Mouse (Mus musculus) embryonic facial prominence, embryonic 11.5 days (tissue): ENCODE results near the gene Adam34. TPM values are rescaled to one million over a fixed set of nuclear protein-coding genes. Genes with fewer than 3 reads are reported as not detected.
"Not testable (repeated sequence)": the region's sequence is repeated elsewhere in the genome, so short reads cannot be mapped to it uniquely, and the experiment has no call there.

Experiments
- ATAC-seq: fragments of 200-750 bp; cut with Nextera tagmentation; replicated peaks from 2 replicates; pipeline ENCODE4 v1.8.0; 2017; ENCODE audit warnings: low read depth; ENCODE audit not compliant: insufficient number of reproducible peaks, low FRiP score, low TSS enrichment
- DNase-seq: peaks from one replicate; pipeline ENCODE4 v3.0.0-alpha.2; 2015; ENCODE audit warnings: low spot score
- H3K27ac ChIP-seq: fragments of 300-500 bp; sonication (generic); replicated peaks from 2 replicates; pipeline ENCODE4 v1.5.1; 2014; ENCODE audit warnings: mild to moderate bottlenecking, low read depth, low read length, control low read depth
- H3K27me3 ChIP-seq: fragments of 300-500 bp; sonication (generic); 2 replicates; pipeline ENCODE4 v1.6.1; 2014; ENCODE audit warnings: mild to moderate bottlenecking, low read length, moderate library complexity, mixed read lengths; ENCODE audit not compliant: control insufficient read depth, insufficient read depth
- H3K36me3 ChIP-seq: fragments of 300-500 bp; sonication (generic); replicated peaks from 2 replicates; pipeline ENCODE4 v1.6.1; 2014; ENCODE audit warnings: low read depth, mild to moderate bottlenecking, low read length, moderate library complexity, mixed read lengths; ENCODE audit not compliant: control insufficient read depth, insufficient read depth
- H3K4me1 ChIP-seq: fragments of 300-500 bp; sonication (generic); 2 replicates; pipeline ENCODE4 v1.6.1; 2014; ENCODE audit warnings: low read length, mixed read lengths; ENCODE audit not compliant: control insufficient read depth, insufficient read depth
- H3K4me2 ChIP-seq: fragments of 300-500 bp; sonication (generic); 2 replicates; pipeline ENCODE4 v1.6.1; 2014; ENCODE audit warnings: low read depth, mild to moderate bottlenecking, control low read depth, low read length, moderate library complexity
- H3K4me3 ChIP-seq: fragments of 300-500 bp; sonication (generic); 2 replicates; pipeline ENCODE4 v1.5.1; 2014; ENCODE audit warnings: low read depth, low read length, control low read depth
- H3K9ac ChIP-seq: fragments of 300-500 bp; sonication (generic); replicated peaks from 2 replicates; pipeline ENCODE4 v1.6.1; 2014; ENCODE audit warnings: mild to moderate bottlenecking, control low read depth, low read length
- H3K9me3 ChIP-seq: fragments of 300-500 bp; sonication (generic); replicated peaks from 2 replicates; pipeline ENCODE4 v1.6.1; 2016; ENCODE audit warnings: mild to moderate bottlenecking, low read length, inconsistent platforms, mixed read lengths; ENCODE audit not compliant: control insufficient read depth
- WGBS: fragments of 180-500 bp; shearing (Covaris S2); extraction: QIAGEN DNeasy Blood & Tissue Kit; methylation state at CpG from one replicate; pipeline ENCODE4 v1.1.7; 2014; 5-methylcytosine and 5-hydroxymethylcytosine counted together
- polyA plus RNA-seq: library from polyadenylated mRNA; unstranded; fragments of >200 nt; fragmentation: Nextera tagmentation; extraction: Ambion mirVana; gene quantifications from 2 replicates; pipeline ENCODE4 v1.2.1, GENCODE M21; 2014

Adam34 gene
- polyA plus RNA-seq: not detected in 2 replicates

DNA sequence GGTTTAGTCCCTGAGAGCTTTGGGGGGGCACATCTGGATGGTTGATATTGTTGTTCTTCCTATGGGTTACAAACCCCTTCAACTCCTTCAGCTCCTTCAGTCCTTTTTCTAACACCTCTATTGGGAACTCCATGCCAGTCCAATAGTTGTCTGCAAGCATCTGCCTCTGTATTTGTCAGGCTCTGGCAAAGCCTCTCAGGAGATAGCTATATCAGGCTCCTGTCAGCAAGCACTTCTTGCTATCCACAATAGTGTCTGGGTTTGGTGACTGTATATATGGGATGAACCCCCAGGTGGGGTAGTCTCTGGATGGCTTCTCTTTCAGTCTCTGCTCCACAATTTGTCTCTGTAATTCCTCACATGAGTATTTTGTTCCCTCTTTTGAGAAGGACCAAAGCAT lies at the start of gene Adam34:
TSS of gene Adam34 (minus strand) at position 101 of the 400 bp plus-strand sequence.
- ATAC-seq (no peak), DNase-seq (no peak)
- H3K9me3 ChIP-seq: no peaks in the 10 kb centered on the region
- no peaks in the 10 kb centered on the region for H3K4me1 ChIP-seq
- no peak within 1 kb of the TSS for H3K27ac ChIP-seq
- no peak within 1 kb of the TSS for H3K9ac ChIP-seq
- no peak within 1 kb of the TSS for H3K4me3 ChIP-seq
- no peaks in the 10 kb centered on the region for H3K27me3 ChIP-seq
- no peaks in the 10 kb centered on the region for H3K36me3 ChIP-seq
- H3K4me2 ChIP-seq: no peak within 1 kb of the TSS

GRCm38 (mm10) chr8:43627176-43627575 lies 82.7 kb downstream of the Adam34 start, which contains the start of gene Gm5346:
TSS of gene Gm5346 (minus strand) at chr8:43627276.
- H3K9ac ChIP-seq: no peak within 1 kb of the TSS
- no peak within 1 kb of the TSS for H3K4me3 ChIP-seq
- H3K4me1 ChIP-seq: no peaks in the 10 kb centered on the region
- DNase-seq (no peak), ATAC-seq (no peak)
- no peak within 1 kb of the TSS for H3K4me2 ChIP-seq
- no peak within 1 kb of the TSS for H3K27ac ChIP-seq
- H3K9me3 ChIP-seq: no peaks in the 10 kb centered on the region
- H3K36me3 ChIP-seq: no peaks in the 10 kb centered on the region
- 88% methylated on average over 3 of the region's 3 CpGs for WGBS
- H3K27me3 ChIP-seq: no peaks in the 10 kb centered on the region

GRCm38 (mm10) chr8:43616046-43616445 lies 93.8 kb downstream of the Adam34 start:
- ATAC-seq: no peak
- no peaks in the 10 kb centered on the region for H3K4me1 ChIP-seq
- no peak overlapping the region for H3K4me3 ChIP-seq
- no peak for DNase-seq
- H3K9ac ChIP-seq: no peak overlapping the region
- no peaks in the 10 kb centered on the region for H3K36me3 ChIP-seq
- H3K27me3 ChIP-seq: no peaks in the 10 kb centered on the region
- H3K4me2 ChIP-seq: no peak overlapping the region
- WGBS: 96% methylated on average over 1 of the region's 1 CpGs
- no peaks in the 10 kb centered on the region for H3K9me3 ChIP-seq
- no peak overlapping the region for H3K27ac ChIP-seq

DNA sequence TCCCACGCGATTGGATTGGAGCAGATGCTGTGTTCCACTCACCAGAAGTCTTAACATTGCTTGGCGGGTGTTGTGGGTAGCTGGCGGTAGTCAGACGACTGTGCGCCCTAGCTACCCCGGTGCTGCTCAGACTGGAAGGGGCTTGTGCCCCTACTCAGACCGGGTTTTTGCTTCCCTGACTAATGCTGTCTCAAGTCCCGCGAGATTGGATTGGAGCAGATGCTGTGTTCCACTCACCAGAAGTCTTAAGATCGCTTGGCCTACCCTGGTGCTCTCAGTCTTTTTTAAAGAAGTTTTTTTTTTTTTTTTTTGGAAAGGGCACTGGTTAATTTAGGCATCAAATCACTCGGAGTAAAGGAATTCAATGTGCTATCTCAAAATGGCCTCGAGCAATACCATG lies 106.2 kb downstream of the Adam34 start:
- not testable (repeated sequence) for ATAC-seq, H3K9me3 ChIP-seq, H3K4me3 ChIP-seq, DNase-seq, H3K27ac ChIP-seq, H3K9ac ChIP-seq, H3K4me1 ChIP-seq, H3K27me3 ChIP-seq, H3K36me3 ChIP-seq, H3K4me2 ChIP-seq
- 71% methylated on average over 13 of the region's 13 CpGs for WGBS

GRCm38 (mm10) chr8:43603166-43603565 lies 106.7 kb downstream of the Adam34 start:
- H3K4me1 ChIP-seq, H3K9ac ChIP-seq, H3K27ac ChIP-seq, DNase-seq, ATAC-seq, H3K4me2 ChIP-seq, H3K4me3 ChIP-seq, H3K27me3 ChIP-seq, H3K9me3 ChIP-seq, H3K36me3 ChIP-seq: not testable (repeated sequence)
- 90% methylated on average over 15 of the region's 15 CpGs for WGBS

Other genes starting within 250 kb of the Adam34 start
- not detected in 2 replicates for gene Adam26b, start 181.9 kb downstream of the Adam34 start, polyA plus RNA-seq
- not detected in 2 replicates for gene Adam26a, start 133.3 kb downstream of the Adam34 start, polyA plus RNA-seq
- not detected in 2 replicates for gene Gm5346, start 82.8 kb downstream of the Adam34 start, polyA plus RNA-seq